Mouse (Mus musculus): ENCODE results near the gene Uba52. TPM values are rescaled to one million over a fixed set of nuclear protein-coding genes. Genes with fewer than 3 reads are reported as not detected.
"Not testable (repeated sequence)": the region's sequence is repeated elsewhere in the genome, so short reads cannot be mapped to it uniquely, and the experiment has no call there.

Gene Uba52
- polyA plus RNA-seq, 2 experiments = 1,113 to 1,844 TPM

DNA sequence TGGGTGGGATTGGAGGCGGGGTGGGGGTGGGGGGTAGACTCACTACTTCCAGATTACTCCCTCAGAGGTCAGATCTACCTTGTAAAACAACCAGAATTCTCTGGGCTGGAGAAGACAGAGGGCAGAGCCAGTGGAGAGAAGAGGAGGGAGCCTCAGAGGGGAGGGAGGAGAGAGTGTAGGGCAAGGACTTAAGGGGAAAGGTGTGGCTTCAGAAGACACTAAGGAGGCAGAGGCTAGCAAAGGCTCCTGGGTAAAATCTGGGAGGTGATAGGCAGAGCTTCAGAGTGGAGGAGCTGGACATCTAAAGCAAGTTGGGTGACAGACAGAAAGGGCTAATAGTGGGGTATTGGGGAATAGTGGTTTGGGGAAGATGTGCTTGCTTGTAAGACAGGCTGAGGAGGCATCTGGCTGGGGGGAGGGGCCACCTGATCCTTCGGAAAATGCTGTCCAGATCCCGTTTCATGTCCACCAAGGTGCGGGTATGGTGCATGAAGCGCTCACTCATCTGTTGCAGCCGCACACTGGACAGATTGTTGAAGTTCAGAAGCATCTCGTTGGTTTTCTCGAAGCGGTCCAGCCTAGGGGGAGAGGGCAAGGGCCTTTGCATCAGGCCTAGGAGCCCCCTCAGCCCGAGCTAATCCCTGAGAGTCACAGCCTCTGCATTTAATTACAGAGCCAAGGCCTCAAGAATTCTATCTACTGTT lies 7.5 kb upstream of the Uba52 start:
- H3K36me3 ChIP-seq (ENCODE audit: control insufficient read depth, insufficient read depth, low read length) = peaks cover 30% of the 10 kb centered on the region
- no peak overlapping the region for H3K27ac ChIP-seq (replicated peaks; ENCODE audit: low read depth, low read length)
- H3K4me2 ChIP-seq (replicated peaks; ENCODE audit: low read depth, low read length, severe bottlenecking) = no peak overlapping the region
- ATAC-seq (ENCODE audit: low FRiP score, low read depth) (no peak), DNase-seq (ENCODE audit: low spot score) (no peak)
- H3K9ac ChIP-seq (ENCODE audit: low read depth, low read length, severe bottlenecking) = no peak overlapping the region
- no peaks in the 10 kb centered on the region for H3K27me3 ChIP-seq (ENCODE audit: control insufficient read depth, insufficient read depth, low read length)
- H3K9me3 ChIP-seq (ENCODE audit: control insufficient read depth, low read length) = no peaks in the 10 kb centered on the region
- no peak overlapping the region for H3K4me3 ChIP-seq (replicated peaks; ENCODE audit: low read length)
- 70% methylated on average over 10 of the region's 10 CpGs for WGBS
- no peaks in the 10 kb centered on the region; the same call in 1 of the 2 replicates for H3K4me1 ChIP-seq (ENCODE audit: control insufficient read depth, insufficient read depth, low read length)
- TF ChIP-seq POLR2A (IDR thresholded peaks at IDR 0.05; ENCODE audit: borderline replicate concordance, extremely low read depth, insufficient read depth, insufficient read length) = no peak

DNA sequence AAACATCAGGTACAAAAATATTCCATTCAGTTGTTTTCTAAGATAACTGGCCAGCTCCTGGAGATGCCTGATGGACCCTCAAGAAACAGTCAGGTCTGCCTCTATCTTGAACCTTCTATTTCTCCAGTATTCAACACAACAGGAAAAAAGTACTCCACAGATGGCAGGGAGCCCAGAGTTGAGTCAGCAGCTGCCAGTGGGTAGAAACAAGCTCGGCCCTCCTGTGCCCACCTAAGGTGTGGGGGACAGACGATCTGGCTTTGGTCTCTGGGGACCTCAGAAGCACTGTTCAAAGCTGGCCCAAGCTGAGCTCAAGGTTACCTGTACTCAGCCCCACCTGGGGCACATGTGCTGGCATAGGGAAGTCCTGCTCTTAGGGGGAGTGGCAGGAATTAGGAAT lies 2.8 kb upstream of the Uba52 start:
- Histone ChIP-seq H3K27me3 (ENCODE audit: control insufficient read depth, insufficient read depth, low read length) (no peaks in the 10 kb centered on the region), H3K9me3 (ENCODE audit: control insufficient read depth, low read length) (no peaks in the 10 kb centered on the region), H3K4me3 (replicated peaks; ENCODE audit: low read length) (no peak overlapping the region), H3K36me3 (ENCODE audit: control insufficient read depth, insufficient read depth, low read length) (peaks cover 38% of the 10 kb centered on the region), H3K4me1 (ENCODE audit: control insufficient read depth, insufficient read depth, low read length) (peaks cover 10% of the 10 kb centered on the region), H3K9ac (ENCODE audit: low read depth, low read length, severe bottlenecking) (no peak overlapping the region), H3K4me2 (replicated peaks; ENCODE audit: low read depth, low read length, severe bottlenecking) (no peak overlapping the region), H3K27ac (replicated peaks; ENCODE audit: low read depth, low read length) (no peak overlapping the region)
- DNase-seq (ENCODE audit: low spot score) = no peak
- no peak for ATAC-seq (ENCODE audit: low FRiP score, low read depth)
- 70% methylated on average over 2 of the region's 2 CpGs for WGBS
- no peak for TF ChIP-seq POLR2A (IDR thresholded peaks at IDR 0.05; ENCODE audit: borderline replicate concordance, extremely low read depth, insufficient read depth, insufficient read length)

DNA sequence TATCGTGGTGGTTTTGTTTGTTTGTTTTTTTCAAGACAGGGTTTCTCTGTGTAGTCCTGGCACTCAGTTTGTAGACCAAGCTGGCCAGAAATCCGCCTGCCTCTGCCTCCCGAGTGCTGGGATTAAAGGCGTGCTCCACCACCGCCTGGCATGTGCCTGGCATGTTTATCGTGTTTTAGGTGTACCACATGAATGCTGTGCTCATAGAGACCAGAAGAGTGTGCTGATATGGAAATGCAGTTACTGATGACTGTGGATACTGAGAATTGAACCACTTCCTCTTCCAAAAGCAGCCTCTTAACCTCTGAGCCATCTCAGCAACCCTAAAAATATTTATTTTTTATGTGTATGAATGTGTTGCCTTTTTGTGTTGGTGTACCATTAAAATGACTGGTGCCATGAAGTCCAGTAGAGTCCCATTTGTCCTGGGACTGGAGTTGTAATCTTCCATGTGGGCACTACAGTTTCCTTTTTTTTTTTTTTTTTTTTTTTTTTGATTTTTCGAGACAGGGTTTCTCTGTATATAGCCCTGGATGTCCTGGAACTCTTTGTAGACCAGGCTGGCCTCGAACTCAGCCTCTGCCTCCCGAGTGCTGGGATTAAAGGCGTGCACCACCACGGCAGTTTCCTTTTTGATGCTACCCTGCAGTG lies 1.8 kb upstream of the Uba52 start:
- DNase-seq (ENCODE audit: low spot score) (no peak), ATAC-seq (ENCODE audit: low FRiP score, low read depth) (no peak)
- no peak for TF ChIP-seq POLR2A (IDR thresholded peaks at IDR 0.05; ENCODE audit: borderline replicate concordance, extremely low read depth, insufficient read depth, insufficient read length)
- no peak overlapping the region for H3K9ac ChIP-seq (ENCODE audit: low read depth, low read length, severe bottlenecking)
- H3K4me3 ChIP-seq (replicated peaks; ENCODE audit: low read length) = no peak overlapping the region
- H3K36me3 ChIP-seq (ENCODE audit: control insufficient read depth, insufficient read depth, low read length) = peaks cover 47% of the 10 kb centered on the region
- H3K4me1 ChIP-seq (ENCODE audit: control insufficient read depth, insufficient read depth, low read length) = peaks cover 10% of the 10 kb centered on the region
- 92% methylated on average over 11 of the region's 11 CpGs for WGBS
- H3K27me3 ChIP-seq (ENCODE audit: control insufficient read depth, insufficient read depth, low read length) = no peaks in the 10 kb centered on the region
- H3K27ac ChIP-seq (replicated peaks; ENCODE audit: low read depth, low read length) = no peak overlapping the region
- no peak overlapping the region for H3K4me2 ChIP-seq (replicated peaks; ENCODE audit: low read depth, low read length, severe bottlenecking)
- no peaks in the 10 kb centered on the region for H3K9me3 ChIP-seq (ENCODE audit: control insufficient read depth, low read length)

DNA sequence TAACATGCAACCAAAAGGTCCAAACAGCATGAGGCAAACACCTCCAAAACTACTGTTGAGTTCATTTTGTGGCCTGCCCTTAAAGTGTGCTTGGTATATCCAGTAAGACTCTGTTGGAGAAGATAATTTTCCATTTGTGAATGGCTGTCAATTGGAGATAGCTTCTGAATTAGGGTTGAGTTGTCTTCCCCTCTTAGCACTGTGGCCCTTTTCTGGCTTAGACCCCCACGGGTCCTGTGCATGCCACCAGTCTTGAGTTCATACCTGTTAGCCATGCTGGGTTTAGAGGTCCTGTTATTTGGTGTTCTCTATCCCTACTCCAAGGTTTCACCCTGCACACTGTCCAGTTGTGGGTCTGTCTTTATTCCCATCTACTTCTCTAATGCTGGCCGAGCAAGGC lies 1.2 kb upstream of the Uba52 start:
- H3K9ac ChIP-seq (ENCODE audit: low read depth, low read length, severe bottlenecking) = no peak overlapping the region
- peaks cover 52% of the 10 kb centered on the region for H3K36me3 ChIP-seq (ENCODE audit: control insufficient read depth, insufficient read depth, low read length)
- H3K4me3 ChIP-seq (replicated peaks; ENCODE audit: low read length) = no peak overlapping the region
- no peak for TF ChIP-seq POLR2A (IDR thresholded peaks at IDR 0.05; ENCODE audit: borderline replicate concordance, extremely low read depth, insufficient read depth, insufficient read length)
- WGBS = 92% methylated on average over 2 of the region's 2 CpGs
- ATAC-seq (ENCODE audit: low FRiP score, low read depth) (no peak), DNase-seq (ENCODE audit: low spot score) (no peak)
- no peaks in the 10 kb centered on the region for H3K9me3 ChIP-seq (ENCODE audit: control insufficient read depth, low read length)
- H3K4me1 ChIP-seq (ENCODE audit: control insufficient read depth, insufficient read depth, low read length) = peaks cover 12% of the 10 kb centered on the region
- no peak overlapping the region for H3K4me2 ChIP-seq (replicated peaks; ENCODE audit: low read depth, low read length, severe bottlenecking)
- H3K27me3 ChIP-seq (ENCODE audit: control insufficient read depth, insufficient read depth, low read length) = no peaks in the 10 kb centered on the region
- H3K27ac ChIP-seq (replicated peaks; ENCODE audit: low read depth, low read length) = no peak overlapping the region

DNA sequence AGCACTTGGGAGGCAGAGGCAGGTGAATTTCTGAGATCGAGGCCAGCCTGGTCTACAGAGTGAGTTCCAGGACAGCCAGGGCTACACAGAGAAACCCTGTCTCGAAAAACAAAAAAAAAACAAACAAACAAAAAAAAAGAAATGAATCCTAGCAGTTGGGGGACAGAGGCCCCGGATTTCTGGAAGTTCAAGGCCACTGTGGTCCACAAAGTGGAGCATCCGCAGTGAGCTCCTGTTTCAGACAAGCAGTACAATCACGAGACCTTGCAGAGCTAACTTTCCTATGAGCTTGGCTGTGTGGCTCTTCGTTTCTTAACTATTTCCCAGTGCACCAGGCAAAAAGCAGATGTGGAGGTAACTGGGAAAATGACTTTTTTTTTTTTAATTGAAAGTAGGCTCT lies 573 bp upstream of the Uba52 start:
- peak overlapping the region; percentile 88 for H3K4me2 ChIP-seq (replicated peaks; ENCODE audit: low read depth, low read length, severe bottlenecking)
- 82% methylated on average over 6 of the region's 6 CpGs for WGBS

More for the DNA sequence above, 573 bp upstream of the Uba52 start:
- Histone ChIP-seq H3K36me3 (ENCODE audit: control insufficient read depth, insufficient read depth, low read length) (peaks cover 47% of the 10 kb centered on the region), H3K4me1 (ENCODE audit: control insufficient read depth, insufficient read depth, low read length) (peaks cover 13% of the 10 kb centered on the region), H3K4me3 (replicated peaks; ENCODE audit: low read length) (peak overlapping the region; percentile 97), H3K9ac (ENCODE audit: low read depth, low read length, severe bottlenecking) (peak overlapping the region; percentile 95; the same call in 1 of the 2 replicates)
- not testable (repeated sequence) for H3K27me3 ChIP-seq (ENCODE audit: control insufficient read depth, insufficient read depth, low read length); DNase-seq (ENCODE audit: low spot score); H3K9me3 ChIP-seq (ENCODE audit: control insufficient read depth, low read length); H3K27ac ChIP-seq (replicated peaks; ENCODE audit: low read depth, low read length); ATAC-seq (ENCODE audit: low FRiP score, low read depth)
